Mouse (Mus musculus): ENCODE measurements around the gene Gm8453. TPM values are rescaled to one million over a fixed set of nuclear protein-coding genes. Genes with fewer than 3 reads are reported as not detected.
"Not testable (repeated sequence)": the region's sequence is repeated elsewhere in the genome, so short reads cannot be mapped to it uniquely, and the experiment has no call there.

The Gm8453 gene
- not detected for total RNA-seq (2022)

DNA sequence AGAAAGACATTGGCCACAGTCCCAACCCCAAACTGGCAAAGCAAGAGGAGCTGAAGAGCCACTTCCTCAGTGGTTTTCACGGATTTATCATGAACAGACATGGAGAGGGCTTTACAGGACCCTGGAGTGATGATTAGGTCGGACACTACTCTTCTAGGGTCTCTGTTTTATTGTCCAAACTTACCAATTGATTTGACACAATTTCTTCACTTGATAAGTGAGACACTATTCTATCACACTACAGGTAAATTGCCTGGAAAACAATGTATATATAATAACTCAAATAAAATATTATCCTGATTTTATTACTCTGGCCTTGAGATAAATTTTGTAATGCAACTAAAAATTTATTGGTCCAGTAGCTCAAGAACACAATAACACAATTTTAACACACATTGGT, at the start of gene Gm8453:
Gm8453 (minus strand) TSS at position 101 of the 400 bp plus-strand sequence.
- not testable (repeated sequence) for DNase-seq (ENCODE audit: low spot score in 2 of 2)

DNA sequence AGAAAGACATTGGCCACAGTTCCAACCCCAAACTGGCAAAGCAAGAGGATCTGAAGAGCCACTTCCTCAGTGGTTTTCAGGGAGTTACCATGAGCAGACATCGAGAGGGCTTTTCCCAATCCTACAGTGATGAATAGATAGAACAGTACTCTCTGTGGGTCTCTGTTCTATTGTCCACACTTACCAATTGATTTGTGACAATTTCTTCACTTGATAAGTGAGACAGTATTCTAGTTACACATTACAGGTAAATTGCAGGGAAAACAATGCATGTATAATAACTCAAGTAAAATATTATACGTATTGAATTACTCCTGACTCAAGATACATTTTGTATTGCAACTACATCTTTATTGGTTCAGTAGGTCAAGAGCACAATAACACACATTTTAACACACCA, 28.1 kb downstream of the Gm8453 start, which contains the start of gene Gm8653:
Gm8653 (minus strand) TSS at position 101 of the 400 bp plus-strand sequence.
- not testable (repeated sequence) for DNase-seq (ENCODE audit: low spot score in 2 of 2)

DNA sequence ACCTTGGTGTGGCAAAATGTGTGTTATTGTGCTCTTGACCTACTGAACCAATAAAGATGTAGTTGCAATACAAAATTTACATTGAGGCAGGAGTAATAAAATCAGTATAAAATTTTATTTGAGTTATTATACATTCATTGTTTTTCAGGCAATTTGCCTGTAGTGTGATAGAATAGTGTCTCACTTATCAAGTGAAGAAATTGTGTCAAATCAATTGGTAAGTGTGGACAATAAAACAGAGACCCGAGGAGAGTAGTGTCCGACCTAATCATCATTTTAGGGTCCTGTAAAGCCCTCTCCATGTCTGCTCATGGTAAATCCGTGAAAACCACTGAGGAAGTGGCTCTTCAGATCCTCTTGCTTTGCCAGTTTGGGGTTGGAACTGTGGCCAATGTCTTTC, 40.2 kb downstream of the Gm8453 start, which contains the start of gene Vmn1r143:
Vmn1r143 (plus strand) TSS at position 301 of the 400 bp plus-strand sequence.
- DNase-seq (ENCODE audit: low spot score in 2 of 2): not testable (repeated sequence)

Other genes starting within 250 kb of the Gm8453 start
- gene Vmn1r137, start 234.9 kb downstream of the Gm8453 start, total RNA-seq (2022): not detected
- gene Vmn1r138, start 200.6 kb downstream of the Gm8453 start, total RNA-seq (2022): not detected
- gene Gm6176, start 173.2 kb downstream of the Gm8453 start, total RNA-seq (2022): not detected
- gene Vmn1r139, start 160.4 kb downstream of the Gm8453 start, total RNA-seq (2022): not detected
- not detected for gene Gm16451, start 111.2 kb downstream of the Gm8453 start, total RNA-seq (2022)
- not detected for gene Gm10666, start 94.7 kb downstream of the Gm8453 start, total RNA-seq (2022)
- gene Vmn1r142, start 65.4 kb downstream of the Gm8453 start, total RNA-seq (2022): not detected
- gene Vmn1r143, start 40.1 kb downstream of the Gm8453 start, total RNA-seq (2022): not detected
- not detected for gene Gm8653, start 28.2 kb downstream of the Gm8453 start, total RNA-seq (2022)
- gene Gm4187, start 100.2 kb upstream of the Gm8453 start, total RNA-seq (2022): not detected
- not detected for gene Gm8660, start 141.6 kb upstream of the Gm8453 start, total RNA-seq (2022)
- gene Vmn1r148, start 184.1 kb upstream of the Gm8453 start, total RNA-seq (2022): not detected
- gene Vmn1r149, start 208.7 kb upstream of the Gm8453 start, total RNA-seq (2022): not detected
- gene Gm10665, start 234.6 kb upstream of the Gm8453 start, total RNA-seq (2022): not detected